Mouse (Mus musculus) cerebellum, postnatal 4 days (tissue): Measurements from ENCODE around the gene Igfbp1.

Experiments used
- DNase-seq, 2 experiments: peaks; one replicate each; pipeline ENCODE4 v3.0.0; 2022; ENCODE audit warnings: low spot score in 2 of 2, mixed read lengths in 1 of 2

The Igfbp1 gene

DNA sequence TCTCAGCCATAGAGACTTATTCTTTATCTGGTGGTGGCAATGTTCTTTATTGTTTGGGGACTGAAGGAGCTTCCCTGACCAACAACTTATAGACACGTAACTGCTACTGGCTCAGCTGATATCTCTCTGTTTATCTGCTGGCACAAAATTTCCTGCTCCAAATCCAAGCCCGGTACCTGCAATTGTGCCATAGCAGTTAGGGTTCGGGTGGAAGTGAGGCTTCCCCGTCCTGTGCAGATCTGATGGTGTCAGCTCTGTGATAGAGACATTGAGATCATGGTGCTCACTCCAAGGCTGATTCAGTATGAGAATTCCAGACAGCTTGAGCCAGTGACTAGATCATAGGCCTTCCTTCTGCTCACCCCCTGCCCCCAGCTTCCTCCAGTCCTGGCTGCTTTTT, 34.4 kb downstream of the Igfbp1 start:
- DNase-seq: no peak

DNA sequence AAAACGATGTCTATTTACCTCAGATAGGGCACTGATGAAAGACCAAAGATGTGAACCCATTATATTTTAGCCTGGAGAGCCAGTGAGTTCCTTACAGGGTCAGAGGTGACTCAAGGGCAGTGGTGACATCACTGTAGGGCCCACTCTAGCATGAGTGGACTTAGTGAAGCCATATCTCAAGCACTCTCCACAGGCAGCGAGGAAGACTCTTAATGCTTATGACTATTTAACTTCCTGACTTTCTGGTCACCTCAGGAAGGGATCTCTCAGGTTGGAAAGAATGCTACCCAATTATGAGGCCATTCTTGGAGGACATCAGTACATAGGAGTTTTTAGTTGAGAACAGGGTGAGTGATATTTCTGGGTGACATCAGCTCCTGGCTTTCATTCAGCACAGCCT, 35.8 kb downstream of the Igfbp1 start:
- no peak for DNase-seq

DNA sequence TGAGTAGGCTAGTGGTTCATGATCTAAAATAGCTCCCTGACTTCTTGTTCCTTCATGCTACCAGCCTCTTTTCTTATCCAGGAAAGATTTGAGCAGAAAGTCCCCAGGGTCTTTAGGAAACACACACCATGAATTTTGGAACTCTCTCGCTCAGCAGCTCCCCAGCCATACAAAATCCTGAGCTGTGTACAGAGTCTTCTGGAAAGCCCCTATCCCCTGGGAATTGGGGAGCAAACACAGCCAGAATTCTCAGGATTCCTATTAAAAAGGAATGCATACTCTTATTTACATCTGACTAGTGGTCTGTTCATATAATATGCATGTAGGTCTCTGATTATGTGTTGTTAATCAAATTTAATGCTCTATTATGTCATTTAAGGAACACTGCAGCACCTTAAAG, 36.9 kb downstream of the Igfbp1 start:
- no peak for DNase-seq

DNA sequence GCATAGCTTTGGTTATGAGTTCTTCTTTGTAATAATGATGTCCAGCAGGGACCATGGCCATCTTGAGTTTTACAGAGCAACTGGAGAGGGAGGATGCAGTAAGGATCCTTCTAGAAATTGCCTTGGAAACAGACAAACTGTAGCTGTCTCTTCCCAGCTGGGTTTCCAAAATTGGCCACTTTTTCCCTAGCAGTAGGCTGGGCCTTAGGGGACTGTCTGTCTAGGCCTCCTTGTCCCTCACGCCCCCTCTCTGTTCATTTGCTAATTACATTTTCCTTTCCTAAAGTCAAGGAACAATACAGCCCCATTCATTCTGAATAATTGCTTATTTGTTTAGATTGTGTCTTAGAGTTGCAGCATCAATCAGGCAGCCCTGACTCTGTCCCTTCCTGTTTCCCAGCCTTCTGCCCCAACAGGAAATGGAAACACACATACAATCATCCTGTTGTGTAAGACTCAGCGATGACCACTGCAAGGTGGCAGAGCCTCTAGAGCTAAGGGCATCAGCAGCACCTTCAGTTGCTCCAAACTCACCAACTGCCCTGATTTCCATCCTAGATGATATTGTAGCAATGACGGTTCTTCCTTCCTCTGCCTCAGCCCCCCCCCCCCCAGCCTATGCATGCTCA, 37.5 kb downstream of the Igfbp1 start:
- no peak for DNase-seq

DNA sequence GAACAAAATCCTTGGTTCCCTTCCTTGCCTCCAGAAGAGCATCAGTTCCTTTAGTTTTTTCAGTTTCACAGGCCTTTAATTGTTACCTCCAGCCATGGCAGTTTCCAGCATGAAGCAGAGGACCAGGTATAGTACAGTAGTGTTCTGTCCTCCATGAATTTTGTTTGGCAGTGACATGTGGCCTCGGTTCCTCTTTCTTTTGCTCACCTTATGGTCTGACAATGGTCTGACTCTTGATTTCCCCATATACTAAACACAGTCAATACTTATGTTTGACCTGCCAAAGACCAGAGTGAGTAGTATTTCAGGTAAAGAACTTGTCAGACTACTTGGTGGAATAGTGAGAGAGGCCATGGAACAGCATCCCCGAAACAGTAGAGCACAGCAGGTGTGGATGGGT, 39.2 kb downstream of the Igfbp1 start:
- no peak for DNase-seq

DNA sequence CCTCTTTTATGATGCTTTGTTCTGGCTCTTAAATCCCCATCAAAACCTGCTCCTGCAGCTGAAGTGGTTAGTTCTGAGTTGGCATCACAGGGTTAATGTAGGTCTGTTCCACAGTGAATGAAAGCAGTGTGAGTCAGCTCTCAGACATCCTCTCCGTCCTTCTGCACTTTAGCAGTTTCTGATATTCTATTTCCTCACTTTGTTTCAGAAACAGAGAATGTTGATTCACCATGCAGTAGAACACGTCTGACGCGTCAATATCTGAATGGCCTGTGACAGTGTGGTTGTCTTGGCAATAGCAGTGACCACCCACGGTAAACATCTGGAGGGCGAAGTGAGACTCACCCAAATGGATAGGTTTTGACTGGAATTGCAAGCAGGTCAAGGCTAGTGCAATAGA, 40.1 kb downstream of the Igfbp1 start:
- DNase-seq: no peak

DNA sequence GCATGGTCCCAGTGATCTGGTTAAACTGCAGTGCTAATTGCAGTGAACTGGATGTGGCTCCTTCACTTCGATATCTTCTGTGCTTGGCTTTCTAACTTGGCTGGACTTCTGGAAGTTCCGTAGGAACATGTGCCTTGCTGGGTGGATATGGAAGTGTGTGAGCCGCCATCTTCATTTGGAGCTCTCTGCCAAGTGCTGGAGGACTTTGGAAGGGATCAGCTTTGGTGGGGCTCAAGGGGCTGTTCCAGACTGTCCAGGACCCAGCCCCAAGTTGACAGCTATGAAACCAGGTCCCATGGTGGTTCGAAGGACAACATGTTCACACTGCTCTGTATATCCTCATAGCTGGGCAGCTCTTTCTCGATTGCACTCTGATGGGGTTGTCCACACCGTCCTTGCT, 41.0 kb downstream of the Igfbp1 start:
- no peak for DNase-seq

DNA sequence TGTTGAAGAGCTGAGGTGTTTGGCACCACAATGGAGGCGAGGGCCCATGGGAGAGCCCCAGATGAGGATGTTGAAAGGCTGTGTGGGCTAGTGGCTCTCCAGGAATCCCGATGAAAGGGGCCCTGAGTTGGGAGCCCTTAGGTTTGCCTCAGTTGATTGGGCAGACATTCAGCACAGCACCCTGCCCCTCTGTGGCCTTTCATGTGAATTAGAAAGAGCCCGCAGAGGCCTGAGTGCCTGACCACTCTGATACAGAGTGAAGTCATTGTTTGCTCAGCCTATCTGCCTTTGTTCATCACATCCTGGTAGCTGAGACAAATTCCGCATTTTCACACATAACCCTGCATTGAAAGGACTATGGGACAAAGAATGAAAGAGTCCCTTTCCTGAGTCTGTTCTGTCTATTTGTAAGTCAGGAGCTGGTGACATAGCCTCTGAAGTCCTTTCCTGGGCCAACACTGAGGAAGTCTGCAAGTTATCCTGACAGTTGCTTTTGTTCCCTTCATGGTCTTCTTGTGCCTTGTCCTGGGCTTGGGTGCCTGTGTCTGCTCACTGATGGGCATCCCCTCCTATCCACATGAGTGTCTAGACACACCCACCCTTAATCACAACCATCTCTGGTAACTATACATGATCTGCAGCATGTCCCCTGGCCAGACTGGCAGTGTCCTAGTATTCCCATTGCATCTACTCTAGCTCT, 41.6 kb downstream of the Igfbp1 start:
- no peak for DNase-seq

DNA sequence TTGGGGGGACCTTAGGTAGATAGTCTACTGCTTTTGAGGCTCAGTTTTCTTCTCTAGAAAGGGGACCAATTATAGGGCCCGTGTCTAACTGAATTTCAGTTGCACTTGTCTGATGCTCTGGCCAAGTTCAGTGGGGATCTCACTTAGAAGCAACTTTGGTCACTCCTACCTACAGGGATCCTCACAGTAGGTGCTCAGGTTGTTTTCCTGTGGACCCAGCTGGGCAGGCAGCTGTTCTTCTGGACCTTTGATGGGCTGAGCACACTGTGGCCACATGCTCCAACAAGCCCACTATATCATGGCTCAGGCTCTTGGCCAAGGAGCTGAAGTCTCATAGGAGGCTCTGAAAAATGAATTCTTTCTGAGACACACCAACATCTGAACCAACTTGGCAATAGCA, 47.2 kb downstream of the Igfbp1 start:
- DNase-seq: no peak

DNA sequence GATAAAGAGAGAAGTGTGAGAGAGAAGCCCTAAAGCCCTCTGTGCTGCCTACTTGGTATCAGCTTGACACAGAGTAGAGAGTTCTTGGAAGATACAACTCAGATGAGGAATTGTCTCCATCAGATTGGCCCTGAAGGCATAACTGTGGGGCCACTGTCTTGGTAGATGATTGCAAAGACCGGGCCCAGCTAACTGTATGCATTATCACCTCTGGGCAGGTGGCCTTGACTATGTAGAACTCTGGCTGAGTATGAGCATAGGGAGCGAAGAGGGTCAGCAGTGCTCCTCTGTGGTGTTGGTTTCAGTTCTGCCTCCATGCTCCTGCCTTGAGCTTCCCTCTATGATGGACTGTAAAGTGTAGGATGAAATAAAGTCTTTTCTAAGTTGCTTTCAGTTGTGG, 52.8 kb downstream of the Igfbp1 start:
- no peak for DNase-seq

DNA sequence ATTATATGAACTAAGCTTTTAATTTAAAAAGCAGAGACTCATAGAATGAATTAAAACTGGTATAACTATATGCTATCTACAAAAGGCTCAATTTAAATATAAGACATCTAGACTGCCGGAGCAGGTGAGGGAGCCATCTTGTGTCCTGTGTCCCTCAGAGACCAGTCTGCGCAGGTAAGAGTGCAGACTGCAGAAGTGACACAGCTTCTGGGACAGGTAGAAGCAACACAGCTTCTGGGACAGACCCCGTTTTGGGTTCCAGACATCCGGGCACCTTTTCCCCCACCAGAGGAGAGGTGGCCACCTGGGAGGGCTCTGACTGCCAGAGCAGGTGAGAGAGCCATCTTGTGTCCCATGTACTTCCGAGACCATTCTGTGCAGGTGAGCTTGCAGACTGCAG, 53.3 kb downstream of the Igfbp1 start:
- no peak for DNase-seq
